Mouse (Mus musculus) ES-E14 (cell line): ENCODE results near the gene Arrdc5. TPM values are rescaled to one million over a fixed set of nuclear protein-coding genes. Genes with fewer than 3 reads are reported as not detected.

ENCODE experiments used
- DNase-seq: peaks from one replicate; pipeline ENCODE4 v3.0.0-alpha.2; 2013; ENCODE audit warnings: low read depth, low spot score
- H3K27ac ChIP-seq: 2 replicates; pipeline ENCODE4 v1.5.1; 2012; ENCODE audit warnings: low read depth, mild to moderate bottlenecking, low read length, moderate library complexity, mixed read lengths; ENCODE audit not compliant: poor library complexity, insufficient read depth, severe bottlenecking
- H3K36me3 ChIP-seq: 2 replicates; pipeline ENCODE4 v1.6.1; 2012; ENCODE audit warnings: mild to moderate bottlenecking, low read length, moderate library complexity, mixed read lengths; ENCODE audit not compliant: control insufficient read depth, poor library complexity, insufficient read depth, severe bottlenecking
- H3K4me1 ChIP-seq, 2 experiments: fragments of 150-350 bp in 1 of 2; sonication (generic) in 1 of 2; 2 replicates each; pipeline ENCODE4 v1.6.1; 2012; ENCODE audit warnings: low read length in 2 of 2, mild to moderate bottlenecking in 1 of 2, mixed read lengths in 1 of 2; ENCODE audit not compliant: control insufficient read depth in 2 of 2, insufficient read depth in 2 of 2, poor library complexity in 1 of 2
- H3K4me3 ChIP-seq, 2 experiments: fragments of 150-350 bp in 1 of 2; sonication (generic) in 1 of 2; 2 replicates each; pipeline ENCODE4 v1.5.1; 2012; ENCODE audit warnings: low read length in 2 of 2, low read depth in 1 of 2, mild to moderate bottlenecking in 1 of 2, mixed read lengths in 1 of 2; ENCODE audit not compliant: insufficient read depth in 1 of 2, poor library complexity in 1 of 2, severe bottlenecking in 1 of 2
- H3K9ac ChIP-seq: 2 replicates; pipeline ENCODE4 v1.6.1; 2012; ENCODE audit warnings: low read depth, mild to moderate bottlenecking, low read length, mixed read lengths; ENCODE audit not compliant: poor library complexity, insufficient read depth, severe bottlenecking
- H3K9me3 ChIP-seq: fragments of 150-350 bp; sonication (generic); 2 replicates; pipeline ENCODE4 v1.6.1; 2012; ENCODE audit warnings: low read depth, mild to moderate bottlenecking, low read length; ENCODE audit not compliant: control insufficient read depth, insufficient read depth
- CHD2 ChIP-seq: IDR thresholded peaks from 2 replicates; pipeline ENCODE4 v1.6.1; 2014; ENCODE audit warnings: mild to moderate bottlenecking, low read depth, low read length, inconsistent platforms
- HCFC1 ChIP-seq: IDR thresholded peaks from 2 replicates; pipeline ENCODE4 v1.6.1; 2012; ENCODE audit warnings: low read length, inconsistent platforms, borderline replicate concordance; ENCODE audit not compliant: insufficient read depth
- MAFK ChIP-seq: IDR thresholded peaks from 2 replicates; pipeline ENCODE4 v1.6.1; 2014; ENCODE audit warnings: mild to moderate bottlenecking, low read depth, low read length, inconsistent platforms; ENCODE audit not compliant: insufficient read depth
- ZC3H11A ChIP-seq: IDR thresholded peaks from 2 replicates; pipeline ENCODE4 v1.6.1; 2012; ENCODE audit warnings: low read depth, mild to moderate bottlenecking, inconsistent platforms, low read length, borderline replicate concordance
- ZNF384 ChIP-seq: IDR thresholded peaks from 2 replicates; pipeline ENCODE4 v1.6.1; 2012; ENCODE audit warnings: low read depth, low read length, inconsistent platforms
- in situ Hi-C, 2 experiments: fragments of 600-800 bp; cut with MboI; formaldehyde crosslinking; loops; one replicate each; pipeline ENCODE4 v1.15.1; 2025; ENCODE audit warnings: low sequenced_read_pairs in 2 of 2, inconsistent platforms in 1 of 2; ENCODE audit not compliant: unreplicated experiment in 2 of 2
- total RNA-seq: library from RNA; depleted of rRNA; stranded (reverse); fragments of 300-350 nt; gene quantifications from 2 replicates; pipeline ENCODE4 v1.2.3, GENCODE M21; 2012; rRNA removed

Gene Arrdc5
- 0.21 TPM in 1 of 2 replicates, not detected in the other for total RNA-seq

DNA sequence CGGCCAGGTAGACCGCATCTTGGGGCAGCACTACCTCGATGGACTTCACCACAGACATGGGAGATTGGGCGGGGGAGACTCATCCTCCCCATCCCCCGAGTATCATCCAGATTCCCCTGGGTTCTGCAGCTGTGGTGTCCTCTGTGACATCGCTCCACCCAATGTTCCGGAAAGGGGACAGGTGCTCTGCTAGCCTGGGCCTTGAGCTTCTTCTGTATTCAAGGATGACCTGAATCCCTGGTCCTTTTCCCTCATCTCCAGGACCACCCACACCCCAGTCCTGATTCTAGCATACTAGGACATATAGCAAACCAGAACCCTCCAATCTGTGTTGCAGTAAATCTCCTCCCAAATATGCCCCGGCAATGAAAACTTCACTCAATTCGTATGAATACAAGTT lies at the start of gene Arrdc5:
TSS of gene Arrdc5 (minus strand) at position 101 of the 400 bp plus-strand sequence.
- Histone ChIP-seq H3K36me3 (peaks cover 5% of the 10 kb centered on the region), H3K27ac (no peak within 1 kb of the TSS), H3K4me3 (no peak within 1 kb of the TSS), H3K4me1 (peaks cover 2 to 21% of the 10 kb centered on the region in 2 experiments; a peak in 3 of 4 replicates), H3K9me3 (no peaks in the 10 kb centered on the region), H3K9ac (no peak within 1 kb of the TSS)
- TF ChIP-seq ZC3H11A (no peak), ZNF384 (no peak), CHD2 (no peak), MAFK (no peak), HCFC1 (no peak)
- in situ Hi-C loops = no loop called here
- no peak for DNase-seq

DNA sequence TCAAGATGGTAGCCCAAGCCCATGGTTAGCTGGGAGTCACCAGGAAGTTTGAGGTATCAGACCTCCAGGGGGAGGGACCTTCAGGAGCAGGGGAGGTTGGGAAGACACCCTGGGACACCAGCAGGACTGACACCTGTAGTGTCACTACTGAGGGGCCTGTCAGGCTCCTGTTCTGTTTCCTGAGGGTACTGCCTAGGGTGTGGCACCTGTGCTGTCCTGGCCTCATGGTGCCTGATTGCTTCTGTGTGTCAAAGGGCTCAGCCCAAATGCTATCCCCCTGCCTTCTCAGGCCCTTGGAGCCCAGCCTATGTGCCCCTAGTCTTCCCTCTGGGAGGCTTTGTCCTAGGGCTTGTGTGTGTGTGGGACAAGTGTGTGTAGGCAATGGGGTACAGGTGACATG lies 48.5 kb upstream of the Arrdc5 start:
- no peak overlapping the region for H3K27ac ChIP-seq
- in situ Hi-C loops = no loop called here
- no peak for DNase-seq
- peaks cover 12% of the 10 kb centered on the region; the same call in 1 of the 2 replicates for H3K36me3 ChIP-seq
- no peaks in the 10 kb centered on the region for H3K9me3 ChIP-seq
- H3K4me1 ChIP-seq = peaks cover 0 to 9% of the 10 kb centered on the region in 2 experiments; a peak in 1 of 4 replicates
- TF ChIP-seq ZC3H11A = no peak
- TF ChIP-seq HCFC1 = no peak
- no peak for TF ChIP-seq MAFK
- no peak for TF ChIP-seq ZNF384
- TF ChIP-seq CHD2 = no peak
- no peak overlapping the region for H3K4me3 ChIP-seq
- H3K9ac ChIP-seq = no peak overlapping the region

DNA sequence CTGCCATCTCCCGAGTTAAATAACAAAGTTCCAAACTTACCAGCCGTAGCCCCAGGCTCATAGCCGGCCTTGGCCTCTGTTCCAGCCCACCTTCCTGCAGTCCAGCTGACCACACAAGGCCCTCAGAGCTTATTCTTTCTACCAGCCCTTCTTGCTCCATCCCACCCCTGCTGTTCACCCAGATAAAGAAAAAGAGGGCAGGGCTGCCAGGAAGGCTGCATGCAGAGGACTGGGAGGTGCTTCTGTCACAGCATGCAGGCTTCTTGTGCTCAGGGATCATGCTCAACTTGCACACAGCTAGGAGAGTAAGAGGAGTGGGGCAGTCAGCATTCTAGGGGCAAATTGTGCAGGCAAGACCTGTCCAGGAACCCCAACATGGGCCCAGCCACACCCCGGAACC lies 48.0 kb upstream of the Arrdc5 start:
- no peak for DNase-seq
- Histone ChIP-seq H3K9me3 (no peaks in the 10 kb centered on the region), H3K4me1 (peaks cover 0 to 9% of the 10 kb centered on the region in 2 experiments; a peak in 1 of 4 replicates), H3K4me3 (no peak overlapping the region), H3K36me3 (peaks cover 9% of the 10 kb centered on the region; the same call in 1 of the 2 replicates), H3K9ac (no peak overlapping the region), H3K27ac (no peak overlapping the region)
- in situ Hi-C loops = no loop called here
- no peak for TF ChIP-seq ZC3H11A
- no peak for TF ChIP-seq ZNF384
- TF ChIP-seq MAFK = no peak
- TF ChIP-seq CHD2 = no peak
- no peak for TF ChIP-seq HCFC1

DNA sequence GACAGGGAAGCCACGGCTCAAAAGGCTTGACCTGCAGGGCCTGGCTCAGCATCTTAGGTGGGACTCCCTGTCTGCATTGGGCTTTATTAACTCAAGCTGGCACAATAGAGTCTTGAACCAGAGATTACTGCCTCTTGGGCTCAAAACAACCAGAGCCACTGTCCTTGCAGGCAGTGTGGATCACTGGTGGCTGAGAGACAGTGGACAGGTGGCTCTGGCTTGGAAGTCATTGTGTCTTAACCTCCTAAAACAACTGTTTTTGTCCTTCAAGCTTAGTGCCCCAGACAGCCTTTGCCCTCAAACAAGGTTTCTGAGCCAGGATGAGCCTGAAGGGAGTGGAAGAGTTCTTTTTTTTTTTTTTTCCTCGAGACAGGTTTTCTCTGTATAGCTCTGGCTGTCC lies 45.3 kb upstream of the Arrdc5 start:
- DNase-seq = no peak
- Histone ChIP-seq H3K27ac (no peak overlapping the region), H3K9me3 (no peaks in the 10 kb centered on the region), H3K9ac (no peak overlapping the region), H3K4me1 (peaks cover 0 to 9% of the 10 kb centered on the region in 2 experiments; a peak in 1 of 4 replicates), H3K4me3 (no peak overlapping the region), H3K36me3 (no peaks in the 10 kb centered on the region; the same call in 1 of the 2 replicates)
- TF ChIP-seq ZNF384 (no peak), CHD2 (no peak)
- in situ Hi-C loops = no loop called here

- TF ChIP-seq MAFK (no peak), ZC3H11A (no peak), ZNF384 (no peak), CHD2 (no peak), HCFC1 (no peak)
- DNase-seq = no peak
- Histone ChIP-seq H3K4me1 (peaks cover 0 to 7% of the 10 kb centered on the region in 2 experiments; a peak in 1 of 4 replicates), H3K9me3 (no peaks in the 10 kb centered on the region), H3K9ac (no peak overlapping the region), H3K4me3 (no peak overlapping the region), H3K36me3 (no peaks in the 10 kb centered on the region), H3K27ac (no peak overlapping the region)
- in situ Hi-C loops = no loop called here
Observed at GRCm38 (mm10) chr17:56343466-56343865, 43.4 kb upstream of the Arrdc5 start.
